Mouse (Mus musculus): ENCODE data around the gene Lypd5.

- TF ChIP-seq USF1 (IDR thresholded peaks at IDR 0.05; ENCODE audit: low read depth): no peak
- TF ChIP-seq CTCF (IDR thresholded peaks at IDR 0.05; ENCODE audit: control insufficient read depth, insufficient read depth, insufficient read length): no peak
- TF ChIP-seq MYOD1 (IDR thresholded peaks at IDR 0.05; ENCODE audit: control insufficient read depth, insufficient read length, low read depth): no peak
- TF ChIP-seq MYOG (IDR thresholded peaks at IDR 0.05; ENCODE audit: control insufficient read depth, extremely low read depth, insufficient read length): no peak
Observed at GRCm38 (mm10) chr7:24346444-24346843, 2.6 kb upstream of the Lypd5 start.

All from C2C12 (cell line).